Mouse (Mus musculus) heart, postnatal 0 days (tissue): ENCODE data around the gene Ccdc141. TPM values are rescaled to one million over a fixed set of nuclear protein-coding genes. Genes with fewer than 3 reads are reported as not detected.

ENCODE experiments used
- ATAC-seq: fragments of 200-750 bp; cut with Nextera tagmentation; 2 replicates; pipeline ENCODE4 v1.8.0; 2017; ENCODE audit warnings: low read depth, moderate number of reproducible peaks, moderate library complexity; ENCODE audit not compliant: insufficient read depth
- DNase-seq: peaks from one replicate; pipeline ENCODE4 v3.0.0-alpha.2; 2016; ENCODE audit warnings: low spot score
- H3K27ac ChIP-seq: fragments of 300-500 bp; sonication (generic); 2 replicates; pipeline ENCODE4 v1.5.1; 2014; ENCODE audit warnings: low read depth, mild to moderate bottlenecking
- H3K27me3 ChIP-seq: fragments of 300-500 bp; sonication (generic); 2 replicates; pipeline ENCODE4 v1.6.1; 2014; ENCODE audit warnings: low read length, mixed read lengths; ENCODE audit not compliant: control insufficient read depth, insufficient read depth
- H3K36me3 ChIP-seq: fragments of 300-500 bp; sonication (generic); replicated peaks from 2 replicates; pipeline ENCODE4 v1.6.1; 2014; ENCODE audit warnings: low read length, mixed read lengths; ENCODE audit not compliant: control insufficient read depth, insufficient read depth
- H3K4me1 ChIP-seq: fragments of 300-500 bp; sonication (generic); 2 replicates; pipeline ENCODE4 v1.6.1; 2014; ENCODE audit warnings: antibody characterized with exemption; ENCODE audit not compliant: control insufficient read depth, insufficient read depth
- H3K4me2 ChIP-seq: fragments of 300-500 bp; sonication (generic); 2 replicates; pipeline ENCODE4 v1.6.1; 2014; ENCODE audit warnings: low read depth, mild to moderate bottlenecking, low read length, moderate library complexity
- H3K4me3 ChIP-seq: fragments of 300-500 bp; sonication (generic); 2 replicates; pipeline ENCODE4 v1.5.1; 2014; ENCODE audit warnings: low read depth, low read length
- H3K9ac ChIP-seq: fragments of 300-500 bp; sonication (generic); replicated peaks from 2 replicates; pipeline ENCODE4 v1.6.1; 2014; ENCODE audit warnings: low read depth, low read length, mixed read lengths
- H3K9me3 ChIP-seq: fragments of 300-500 bp; sonication (generic); replicated peaks from 2 replicates; pipeline ENCODE4 v1.6.1; 2016; ENCODE audit warnings: low read length; ENCODE audit not compliant: control insufficient read depth
- CTCF ChIP-seq: IDR thresholded peaks from 2 replicates; pipeline ENCODE4 v1.5.1; 2016; ENCODE audit warnings: antibody characterized with exemption, control low read depth, low read depth
- EP300 ChIP-seq: IDR thresholded peaks from 2 replicates; pipeline ENCODE4 v1.6.1; 2016; ENCODE audit warnings: antibody characterized with exemption, low read depth
- WGBS: fragments of 180-500 bp; shearing (Covaris S2); extraction: QIAGEN DNeasy Blood & Tissue Kit; methylation state at CpG from one replicate; pipeline ENCODE4 v1.1.7; 2014; 5-methylcytosine and 5-hydroxymethylcytosine counted together
- polyA plus RNA-seq: library from polyadenylated mRNA; unstranded; fragments of >200 nt; fragmentation: Nextera tagmentation; extraction: Ambion mirVana; gene quantifications from 2 replicates; pipeline ENCODE4 v1.2.1, GENCODE M21; 2015
- total RNA-seq: library from RNA; depleted of rRNA; stranded (reverse); fragments of >200 nt; gene quantifications from 2 replicates; pipeline ENCODE4 v1.2.3, GENCODE M21; 2014; ENCODE audit warnings: low replicate concordance

The Ccdc141 gene
- total and polyA plus RNA-seq, 2 experiments from 2014 or later: 139 to 162 TPM

DNA sequence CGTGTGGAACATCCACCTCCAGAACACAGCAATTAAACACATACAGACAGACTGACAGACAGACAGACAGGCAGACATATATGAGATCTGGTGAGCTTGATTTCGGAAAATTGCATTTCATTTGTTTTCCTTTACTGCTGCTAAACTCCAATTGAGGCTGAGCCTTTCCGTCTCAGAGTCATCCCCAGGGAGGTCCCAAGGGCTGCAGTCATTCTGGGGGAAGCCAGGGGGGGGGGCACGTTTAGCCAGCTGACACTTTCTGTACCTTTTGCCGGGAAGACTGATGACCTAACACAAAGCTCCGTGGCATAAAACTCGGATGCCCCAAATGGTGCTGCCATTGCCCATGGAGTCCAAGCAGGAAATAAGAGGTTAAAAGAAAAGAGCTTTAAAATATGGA, 5.0 kb upstream of the Ccdc141 start:
- DNase-seq: no peak
- ATAC-seq: no peak
- peaks cover 40% of the 10 kb centered on the region for H3K4me1 ChIP-seq
- H3K9ac ChIP-seq: no peak overlapping the region
- TF ChIP-seq EP300 (no peak), CTCF (no peak)
- H3K27me3 ChIP-seq: no peaks in the 10 kb centered on the region
- no peak overlapping the region for H3K4me3 ChIP-seq
- H3K27ac ChIP-seq: no peak overlapping the region
- no peak overlapping the region for H3K4me2 ChIP-seq
- 53% methylated on average over 7 of the region's 7 CpGs for WGBS
- no peaks in the 10 kb centered on the region for H3K36me3 ChIP-seq
- H3K9me3 ChIP-seq: no peaks in the 10 kb centered on the region

DNA sequence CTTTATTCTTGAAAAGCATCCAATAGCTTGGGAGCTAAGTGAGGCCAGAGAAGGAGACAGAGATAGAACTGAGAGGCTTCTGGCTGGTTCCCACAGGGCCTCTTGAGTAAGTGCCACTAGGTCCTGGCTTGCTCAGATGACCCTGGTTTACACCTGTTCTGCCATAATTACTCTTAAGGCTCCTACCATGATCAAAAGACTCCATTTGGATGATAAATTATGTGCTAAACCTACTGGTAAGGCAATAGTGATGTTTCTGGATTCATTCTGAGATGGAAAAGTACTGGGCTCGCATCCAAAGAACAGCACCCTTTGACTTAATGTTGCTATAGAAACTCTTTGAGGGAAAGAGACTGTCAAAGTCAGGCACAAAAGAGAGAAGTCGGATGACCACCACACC, 3.9 kb upstream of the Ccdc141 start:
- no peak overlapping the region for H3K4me3 ChIP-seq
- no peaks in the 10 kb centered on the region for H3K27me3 ChIP-seq
- no peak overlapping the region for H3K4me2 ChIP-seq
- H3K9me3 ChIP-seq: no peaks in the 10 kb centered on the region
- DNase-seq: peak; percentile 38
- H3K36me3 ChIP-seq: no peaks in the 10 kb centered on the region
- TF ChIP-seq EP300 (no peak), CTCF (no peak)
- no peak overlapping the region for H3K9ac ChIP-seq
- peak overlapping the region; percentile 98 for H3K27ac ChIP-seq
- no peak for ATAC-seq
- H3K4me1 ChIP-seq: peaks cover 40% of the 10 kb centered on the region
- 54% methylated on average over 2 of the region's 2 CpGs for WGBS

- no peak overlapping the region for H3K4me3 ChIP-seq
- H3K4me2 ChIP-seq: no peak overlapping the region; the same call in 1 of the 2 replicates
- no peaks in the 10 kb centered on the region for H3K36me3 ChIP-seq
- ATAC-seq (no peak), DNase-seq (no peak)
- no peaks in the 10 kb centered on the region for H3K27me3 ChIP-seq
- peak overlapping the region; percentile 98 for H3K27ac ChIP-seq
- TF ChIP-seq CTCF (no peak), EP300 (no peak)
- no peak overlapping the region for H3K9ac ChIP-seq
- 67% methylated on average over 6 of the region's 6 CpGs for WGBS
- H3K9me3 ChIP-seq: no peaks in the 10 kb centered on the region
- peaks cover 40% of the 10 kb centered on the region for H3K4me1 ChIP-seq
These were observed 3.4 kb upstream of the Ccdc141 start for GRCm38 (mm10) chr2:77173821-77174220.

- WGBS: 34% methylated on average over 6 of the region's 6 CpGs
- TF ChIP-seq EP300 (no peak), CTCF (no peak)
- H3K36me3 ChIP-seq: peaks cover 2% of the 10 kb centered on the region
- no peak overlapping the region for H3K9ac ChIP-seq
- no peaks in the 10 kb centered on the region for H3K27me3 ChIP-seq
- H3K4me3 ChIP-seq: no peak overlapping the region
- H3K27ac ChIP-seq: peak overlapping the region; percentile 98
- peaks cover 43% of the 10 kb centered on the region for H3K4me1 ChIP-seq
- H3K9me3 ChIP-seq: no peaks in the 10 kb centered on the region
- no peak for ATAC-seq
- peak; percentile 53 for DNase-seq
- peak overlapping the region; percentile 2; the same call in 1 of the 2 replicates for H3K4me2 ChIP-seq
These were observed 2.9 kb upstream of the Ccdc141 start for GRCm38 (mm10) chr2:77173366-77173765.

GRCm38 (mm10) chr2:77172241-77172671, 1.8 kb upstream of the Ccdc141 start:
- Histone ChIP-seq H3K4me3 (0 out of 2 replicates have a peak overlapping the region, but pooled peaks have one; percentile 14), H3K9ac (peak overlapping the region; percentile 32; the same call in 1 of the 2 replicates), H3K9me3 (no peaks in the 10 kb centered on the region), H3K4me1 (peaks cover 44% of the 10 kb centered on the region), H3K27ac (peak overlapping the region; percentile 98), H3K4me2 (peak overlapping the region; percentile 82), H3K27me3 (no peaks in the 10 kb centered on the region), H3K36me3 (peaks cover 13% of the 10 kb centered on the region)
- ATAC-seq (no peak), DNase-seq (peak; percentile 31)
- TF ChIP-seq CTCF (no peak), EP300 (no peak)
- WGBS: 37% methylated on average over 10 of the region's 10 CpGs
